Mouse (Mus musculus) gastrocnemius, postnatal 25 days (tissue): ENCODE measurements at regions not wholly inside any gene's neighbourhood (a gene's known extent, or its start where the extent isn't known, plus 50 kb on each side); places are given as distances from the start of the nearest gene placed in this dataset.

Experiments
- DNase-seq: peaks from one replicate; pipeline ENCODE4 v3.0.0; 2022

GRCm38 (mm10) chr16:30736662-30737326 lies 137.3 kb downstream of the Fam43a start:
- DNase-seq: peak; percentile 51

DNA sequence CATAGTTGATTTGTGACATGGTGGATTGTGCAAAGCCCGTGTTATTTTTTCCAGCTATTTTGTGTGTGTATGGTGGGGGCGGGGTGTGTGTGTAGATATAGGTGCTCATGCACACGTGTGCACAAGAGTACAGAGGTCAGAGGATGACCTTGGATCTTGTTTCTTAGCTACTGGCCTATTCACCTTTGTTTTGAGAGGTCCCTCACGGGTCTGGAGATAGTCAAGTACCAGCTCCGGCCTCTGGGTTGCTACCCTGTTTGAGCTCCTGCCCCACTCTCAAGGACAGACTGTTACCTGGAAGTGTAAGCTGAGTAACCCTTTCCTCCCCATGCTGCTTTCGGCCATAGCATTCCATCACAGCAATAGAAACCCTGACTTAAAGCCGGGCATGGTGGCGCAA lies 138.0 kb downstream of the Fam43a start:
- no peak for DNase-seq

- no peak for DNase-seq
Measured at GRCm38 (mm10) chr16:30739651-30740050, 140.1 kb downstream of the Fam43a start.

GRCm38 (mm10) chr16:30741192-30741591 lies 141.7 kb downstream of the Fam43a start:
- DNase-seq: no peak

GRCm38 (mm10) chr16:30742474-30742873 lies 143.0 kb downstream of the Fam43a start:
- no peak for DNase-seq

DNA sequence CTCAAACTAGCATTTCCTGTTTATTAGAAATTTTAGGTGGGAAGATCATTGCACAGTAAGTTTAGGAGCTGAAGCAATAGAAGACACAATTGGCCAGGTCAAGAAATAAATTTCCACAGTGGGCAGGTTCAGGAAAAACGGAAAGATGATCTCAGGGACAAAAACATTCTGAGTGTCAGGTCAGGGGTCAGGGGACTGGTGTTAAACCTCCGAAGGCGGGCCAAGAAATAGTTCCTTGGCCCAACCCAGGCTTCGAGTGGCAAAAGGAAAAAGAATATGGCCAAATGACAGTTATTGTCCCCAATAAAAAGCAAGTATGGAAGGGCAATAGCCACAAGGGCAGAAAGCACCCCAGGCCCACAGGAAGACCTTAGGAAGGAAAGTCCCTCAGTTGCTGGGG lies 144.0 kb downstream of the Fam43a start:
- DNase-seq: no peak

DNA sequence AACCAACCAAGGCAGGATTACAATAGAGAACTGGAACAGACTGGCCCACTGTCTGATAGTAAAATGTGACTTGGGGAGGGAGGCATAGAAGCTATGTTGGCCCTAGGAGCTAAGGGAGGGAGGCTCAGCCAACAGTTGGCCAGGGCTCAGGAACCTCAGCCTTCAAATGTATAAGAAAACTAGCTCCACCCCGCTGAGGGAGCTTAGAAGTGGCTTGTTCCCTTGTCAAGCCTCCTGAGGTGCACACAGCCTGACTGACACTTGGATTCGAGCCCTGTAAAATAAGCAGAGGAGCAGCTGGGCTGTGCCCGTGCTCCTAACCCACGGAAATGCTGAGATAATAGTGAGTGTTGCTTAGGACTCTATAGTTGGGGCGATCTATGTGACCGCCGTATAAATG lies 144.7 kb downstream of the Fam43a start:
- DNase-seq: no peak

- peak; percentile 67 for DNase-seq
Measured at GRCm38 (mm10) chr16:30745598-30746181, 146.2 kb downstream of the Fam43a start.

GRCm38 (mm10) chr16:30746211-30746610 lies 146.7 kb downstream of the Fam43a start:
- DNase-seq: no peak

- DNase-seq: no peak
Measured at GRCm38 (mm10) chr16:30749841-30750240, 150.3 kb downstream of the Fam43a start.

DNA sequence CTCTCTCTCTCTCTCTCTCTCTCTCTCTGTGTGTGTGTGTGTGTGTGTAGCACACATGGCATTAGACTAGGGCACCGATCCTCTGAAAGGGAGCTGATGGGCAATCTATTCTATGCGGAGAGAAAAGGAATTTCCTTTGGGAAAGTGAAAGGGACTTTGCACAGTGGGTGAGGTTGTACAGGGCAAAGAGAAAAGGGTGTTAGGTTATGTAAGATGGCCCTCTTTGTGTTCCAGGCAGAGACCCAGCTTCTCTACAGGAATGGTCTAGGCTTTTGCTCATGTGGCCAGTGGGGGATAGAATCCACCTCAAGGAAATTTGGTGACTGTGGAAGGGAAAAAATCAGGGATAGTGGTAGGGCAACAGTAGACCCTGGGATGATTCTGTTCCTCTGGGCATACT lies 156.2 kb downstream of the Fam43a start:
- no peak for DNase-seq

GRCm38 (mm10) chr16:30756678-30757077 lies 157.2 kb downstream of the Fam43a start:
- no peak for DNase-seq

- DNase-seq: no peak
Measured at GRCm38 (mm10) chr16:30757556-30757955, 158.0 kb downstream of the Fam43a start.

DNA sequence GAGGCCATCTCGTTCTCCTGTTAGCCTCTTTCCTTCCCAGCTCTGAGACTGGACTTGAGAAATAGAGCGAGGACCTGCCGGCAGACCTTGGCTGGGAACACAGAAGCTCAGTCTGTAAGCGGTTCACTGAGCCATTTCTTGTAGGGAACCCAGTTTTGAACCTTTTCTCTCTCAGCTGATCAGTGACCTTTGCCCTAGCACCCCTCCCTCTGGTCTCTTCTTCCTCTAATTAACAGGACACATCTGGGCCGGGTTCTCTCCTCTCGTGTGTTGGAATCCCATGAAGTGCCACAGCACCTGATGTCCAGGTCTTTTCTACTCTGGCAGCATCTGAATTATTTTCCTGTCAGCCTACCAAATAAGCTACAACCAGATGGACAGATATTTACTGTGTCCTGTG lies 158.5 kb downstream of the Fam43a start:
- DNase-seq: no peak

DNA sequence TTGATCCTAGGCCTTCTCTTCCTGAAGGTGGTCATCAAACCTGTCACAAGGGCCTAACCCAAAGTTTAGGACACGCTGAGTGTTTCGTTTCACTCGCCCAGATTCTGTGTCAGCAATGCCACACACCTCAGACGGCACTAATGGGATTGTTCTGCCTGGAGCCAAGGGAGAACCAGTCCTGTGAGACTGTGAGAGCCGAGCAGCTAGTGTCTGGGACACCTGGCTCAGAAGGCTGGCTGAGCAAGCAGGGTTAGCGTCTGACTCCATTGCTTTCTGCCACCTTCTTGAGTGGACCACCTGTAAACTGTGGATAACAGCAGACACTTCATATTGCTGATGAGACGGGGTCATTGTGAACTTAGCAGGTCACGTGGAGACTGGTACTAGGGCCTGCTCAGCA lies 160.0 kb downstream of the Fam43a start:
- no peak for DNase-seq

DNA sequence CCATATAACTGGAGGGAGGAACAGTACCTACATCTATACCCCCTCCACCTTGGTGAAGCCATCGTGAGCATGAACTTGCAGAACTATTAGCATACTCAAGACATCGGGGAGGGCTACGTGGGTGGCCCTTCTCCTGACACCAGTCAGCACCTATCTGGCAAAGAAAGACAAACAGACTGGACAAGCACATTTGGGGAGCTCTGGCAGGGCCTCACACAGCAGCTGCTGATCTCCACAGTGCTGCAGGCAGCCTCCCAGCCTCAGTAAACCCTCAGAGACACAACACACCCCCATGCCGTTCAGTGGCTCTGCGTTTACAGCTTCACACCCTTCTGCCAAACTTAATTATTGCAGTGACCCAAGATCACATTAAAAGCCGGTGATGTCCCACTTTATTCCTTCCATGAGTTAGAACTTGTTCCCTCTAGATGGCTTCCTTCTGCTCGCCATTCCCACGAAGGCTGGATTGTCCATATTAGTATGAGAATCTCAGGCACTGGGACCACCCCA lies 161.7 kb downstream of the Fam43a start:
- DNase-seq: no peak

DNA sequence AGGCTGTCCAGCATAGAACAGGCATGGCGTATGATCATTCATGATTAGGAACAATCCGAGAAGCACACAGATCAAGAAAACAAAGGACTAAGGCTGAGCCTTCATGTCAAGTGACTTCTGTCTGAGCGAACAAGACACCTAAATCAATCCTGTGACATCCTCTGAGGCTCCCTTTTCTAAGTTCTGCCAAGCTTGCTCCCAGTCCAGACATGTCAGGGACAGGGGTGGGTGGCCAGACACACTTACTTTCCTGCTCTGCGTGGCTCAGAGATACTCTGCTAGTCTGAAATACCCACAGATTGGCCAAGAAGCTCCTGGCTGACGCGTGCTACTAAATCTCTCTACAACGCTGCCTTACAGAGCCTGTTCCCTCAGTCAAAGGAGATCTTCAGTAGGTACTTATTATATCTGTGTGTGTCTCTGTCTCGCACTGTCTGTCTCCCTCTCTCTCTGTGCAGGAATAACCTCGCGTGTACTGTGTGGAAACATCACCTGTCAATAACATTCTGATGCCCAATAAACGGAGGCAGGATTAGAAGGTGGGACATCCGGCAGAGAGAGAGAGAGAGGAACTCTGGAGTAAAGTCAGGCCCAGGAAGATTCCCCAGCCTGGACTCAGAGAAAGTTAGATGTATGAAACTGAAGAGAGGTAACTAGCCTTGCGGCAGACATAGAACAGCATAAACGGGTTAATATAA lies 163.5 kb downstream of the Fam43a start:
- DNase-seq: no peak

- DNase-seq: no peak
Measured at GRCm38 (mm10) chr16:30765591-30765990, 166.1 kb downstream of the Fam43a start.

DNA sequence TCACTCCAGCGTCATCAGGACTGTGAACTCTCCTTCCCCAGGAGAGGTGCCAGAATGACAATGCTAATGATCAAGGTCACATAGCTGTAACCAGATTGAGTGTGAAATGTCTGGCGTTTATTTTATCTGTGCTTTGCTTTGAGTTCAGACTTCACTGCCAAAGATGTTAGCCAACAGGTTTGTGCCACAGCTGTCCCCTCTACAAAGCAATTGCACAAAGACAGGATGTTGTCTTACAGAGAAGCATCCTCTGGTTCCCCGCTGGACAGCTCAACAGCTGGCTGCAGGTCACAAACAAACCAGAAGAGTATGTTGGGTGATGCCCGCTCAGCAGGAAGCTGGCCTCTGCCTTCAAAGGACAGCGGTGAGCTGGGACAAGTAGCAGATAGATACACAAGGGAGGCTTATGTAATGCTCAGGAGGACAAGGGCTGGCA lies 169.5 kb downstream of the Fam43a start:
- no peak for DNase-seq

GRCm38 (mm10) chr16:30769467-30769866 lies 169.9 kb downstream of the Fam43a start:
- DNase-seq: no peak

- peak; percentile 41 for DNase-seq
Measured at GRCm38 (mm10) chr16:30772802-30773201, 173.3 kb downstream of the Fam43a start.

GRCm38 (mm10) chr16:30774951-30775661 lies 175.6 kb downstream of the Fam43a start:
- DNase-seq: peak; percentile 61
